Mouse (Mus musculus): ENCODE data around the gene Lrrc4b. TPM values are rescaled to one million over a fixed set of nuclear protein-coding genes. Genes with fewer than 3 reads are reported as not detected.

Gene Lrrc4b
- not detected for polyA plus RNA-seq (2017; shearing (Covaris generic))

DNA sequence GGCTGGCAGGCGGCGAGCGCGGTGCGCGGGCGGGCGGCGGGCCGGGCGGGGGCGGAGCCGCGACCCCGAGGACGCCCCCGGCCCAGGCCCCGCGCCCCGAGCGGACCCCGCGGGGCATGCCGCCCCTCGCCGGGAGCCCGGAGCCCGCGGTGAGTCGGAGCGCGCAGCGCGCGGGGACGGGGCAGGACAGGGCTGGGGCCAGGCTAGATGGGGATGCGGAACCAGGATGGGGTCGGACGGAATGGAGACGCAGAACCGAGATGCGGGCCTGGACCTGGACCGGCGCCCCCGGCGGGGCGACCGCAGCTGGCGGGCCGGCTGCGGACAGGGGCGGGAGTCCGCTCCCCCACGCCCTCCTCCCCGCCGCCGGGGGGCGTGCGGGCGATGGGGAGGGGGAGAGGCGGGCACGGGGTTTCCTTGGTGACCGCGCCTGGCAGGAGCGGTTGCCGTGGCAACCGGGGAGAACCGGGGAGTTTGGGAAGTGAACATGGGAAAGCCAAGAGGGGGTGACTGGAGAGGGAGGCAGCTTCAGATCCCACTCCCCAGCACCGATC is at the start of gene Lrrc4b:
Gene Lrrc4b (plus strand): TSS at position 51 of the 554 bp plus-strand sequence.

DNA sequence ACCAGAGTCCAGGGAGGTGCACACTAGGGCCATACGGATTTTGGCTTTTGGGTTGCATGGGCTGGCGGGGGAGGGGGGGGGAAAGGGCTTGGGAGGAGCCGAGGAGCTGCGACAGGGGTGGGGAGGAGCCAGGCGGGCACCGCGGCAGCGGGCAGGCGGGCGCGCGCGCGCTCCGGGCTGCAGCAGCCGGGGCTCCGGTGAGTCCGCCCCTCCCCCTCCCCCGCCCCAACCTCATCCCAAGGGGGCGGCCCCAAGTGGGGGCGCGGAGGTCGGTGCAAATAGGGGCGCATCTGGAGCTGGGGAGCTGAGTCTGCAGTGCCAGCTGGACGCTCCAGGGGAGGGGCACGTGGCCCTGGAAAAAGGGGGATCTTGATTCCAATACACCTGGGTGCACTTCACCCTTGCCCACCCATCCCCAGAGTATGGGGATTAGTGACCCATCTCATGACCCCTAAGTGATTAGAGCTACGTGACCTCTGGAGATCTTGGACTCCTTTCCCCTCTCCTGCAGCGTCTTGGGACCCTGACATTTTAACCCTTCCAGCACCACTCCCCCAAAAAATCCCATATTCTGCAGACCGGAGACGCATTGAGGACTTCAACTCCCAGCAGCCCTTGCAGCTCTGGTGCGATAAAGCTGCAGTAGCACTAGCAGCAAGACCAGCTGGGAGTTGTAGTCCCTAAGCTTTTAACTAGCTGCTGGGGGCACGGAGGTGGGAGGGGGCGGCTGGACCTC is 44.7 kb upstream of the Lrrc4b start, which contains the start of gene Syt3:
Gene Syt3 (plus strand): TSS at position 123 of the 736 bp plus-strand sequence.

DNA sequence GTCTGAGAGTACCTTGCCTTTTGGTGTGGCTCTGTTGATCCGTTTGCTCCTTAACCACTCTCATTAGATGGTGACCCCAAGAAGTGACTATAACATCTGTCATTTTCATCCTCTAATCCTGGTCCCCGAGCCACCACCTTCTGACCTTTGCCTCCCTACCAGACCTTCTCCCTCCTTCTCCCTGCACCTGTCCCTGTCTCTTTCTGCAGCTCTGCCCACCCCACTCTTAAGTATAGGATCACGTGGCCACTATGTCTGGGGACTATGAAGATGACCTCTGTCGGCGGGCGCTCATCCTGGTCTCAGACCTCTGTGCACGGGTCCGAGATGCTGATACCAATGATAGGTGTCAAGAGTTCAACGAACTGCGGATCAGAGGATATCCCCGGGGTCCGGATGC is 43.1 kb upstream of the Lrrc4b start, which contains the start of gene 1700008O03Rik:
Gene 1700008O03Rik (minus strand): TSS at position 101 of the 400 bp plus-strand sequence.

DNA sequence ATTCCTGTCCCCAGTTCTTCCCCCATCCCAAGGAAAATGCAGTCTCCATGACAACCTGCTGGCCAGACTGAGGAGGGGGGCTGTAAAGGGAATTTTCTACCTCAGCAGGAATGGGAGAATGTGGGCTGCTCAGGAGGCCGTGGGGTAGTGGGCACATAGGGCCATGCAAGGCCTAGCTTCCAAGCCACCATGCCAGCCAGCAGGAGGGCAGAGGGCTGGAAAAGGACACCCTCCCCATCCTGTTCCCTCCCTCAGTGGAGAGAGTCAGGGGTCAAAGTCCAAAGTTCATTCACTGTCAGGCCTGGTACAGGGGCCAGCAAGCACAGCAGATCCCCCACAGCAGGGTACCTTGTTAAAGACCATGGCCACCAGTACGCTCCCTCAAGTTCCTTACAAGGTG is 36.3 kb downstream of the Lrrc4b start, which contains the start of gene Aspdh:
Gene Aspdh (plus strand): TSS at position 281 of the 400 bp plus-strand sequence.

DNA sequence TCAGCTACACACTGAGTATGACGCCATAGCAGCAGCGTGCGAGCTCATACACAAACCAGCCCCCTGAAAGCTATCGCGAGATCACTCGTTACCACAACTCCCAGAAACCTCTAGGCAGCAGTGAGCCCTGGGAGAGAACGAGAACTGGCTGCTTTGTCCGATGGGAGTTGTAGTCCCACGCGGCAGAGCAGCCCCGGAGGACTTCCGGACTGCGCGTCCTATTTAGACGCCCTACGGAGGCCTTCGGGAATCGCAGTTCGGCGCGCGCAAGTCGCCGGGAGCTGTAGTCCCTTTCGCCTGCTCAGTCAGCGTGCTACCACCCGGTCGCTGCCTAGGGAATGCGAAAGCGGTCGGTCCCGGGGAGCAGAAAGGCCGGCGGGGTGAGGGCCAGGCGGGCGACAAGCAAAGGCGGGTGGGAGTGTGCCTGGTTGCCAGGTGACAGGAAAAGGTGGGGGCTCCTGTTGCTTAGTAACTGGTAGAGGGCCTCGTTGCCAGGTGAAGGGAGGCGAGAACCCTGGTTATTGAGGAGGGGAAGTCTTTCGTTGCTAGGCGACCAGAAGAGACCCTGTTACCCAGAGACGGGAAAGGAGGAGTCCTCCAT is 39.1 kb downstream of the Lrrc4b start, which contains the start of gene Josd2:
Gene Josd2 (plus strand): TSS at position 170 of the 601 bp plus-strand sequence.

DNA sequence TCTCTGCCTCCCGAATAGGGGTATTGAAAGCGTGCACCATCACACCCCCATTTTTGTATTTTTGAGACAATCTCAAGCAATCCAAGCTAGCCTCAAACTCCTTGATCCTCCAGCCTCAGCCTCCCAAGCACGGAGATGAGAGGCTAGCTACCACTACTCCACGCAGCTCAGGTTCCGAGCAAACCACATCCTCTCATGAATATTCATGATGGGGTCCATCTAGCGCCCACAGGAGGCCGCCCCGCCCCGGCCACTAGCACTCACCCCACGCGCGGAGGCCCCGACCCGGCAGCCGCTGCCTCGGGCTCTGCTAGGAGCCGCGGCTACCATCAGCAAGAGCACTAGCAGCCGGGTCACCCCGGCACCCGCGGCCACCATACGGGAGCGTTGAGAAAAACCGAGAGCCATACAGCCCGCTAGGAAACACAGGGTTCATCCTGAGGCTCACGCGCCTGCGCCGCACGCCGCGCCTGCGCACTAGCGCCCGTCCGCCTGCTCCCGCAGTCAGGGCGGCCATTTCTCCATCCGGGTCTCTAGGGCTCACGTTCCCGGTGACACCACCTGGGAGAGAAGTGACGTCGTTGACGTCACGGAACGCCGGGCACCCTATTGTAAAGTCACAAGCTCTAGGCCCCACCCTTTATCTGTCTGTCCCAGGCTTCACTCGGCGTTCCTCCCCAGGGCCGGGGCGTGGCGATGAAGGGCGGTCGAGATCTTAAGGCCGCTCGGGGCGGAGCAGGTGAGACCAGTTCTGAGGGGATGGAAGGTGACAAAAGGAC is 67.4 kb downstream of the Lrrc4b start, which contains the start of the genes Emc10 and Fam71e1:
Gene Emc10 (minus strand): TSS at position 538 of the 779 bp plus-strand sequence.
Gene Fam71e1 (plus strand): TSS at position 590 of the 779 bp plus-strand sequence.

Other genes starting within 250 kb of the Lrrc4b start
- not detected for gene Klk1b24, start 240.8 kb upstream of the Lrrc4b start, polyA plus RNA-seq (2017; shearing (Covaris generic))
- gene Klk1b3, start 230.8 kb upstream of the Lrrc4b start, polyA plus RNA-seq (2017; shearing (Covaris generic)), result not detected
- gene Klk1b4, start 221.6 kb upstream of the Lrrc4b start, polyA plus RNA-seq (2017; shearing (Covaris generic)), result not detected
- not detected for gene Klk1b5, start 213.1 kb upstream of the Lrrc4b start, polyA plus RNA-seq (2017; shearing (Covaris generic))
- not detected for gene Klk1, start 203.7 kb upstream of the Lrrc4b start, polyA plus RNA-seq (2017; shearing (Covaris generic))
- gene Gm36864, start 192.8 kb upstream of the Lrrc4b start, polyA plus RNA-seq (2017; shearing (Covaris generic)), result not detected
- 1.4 TPM for gene 1700028J19Rik, start 182.3 kb upstream of the Lrrc4b start, polyA plus RNA-seq (2017; shearing (Covaris generic))
- 201 TPM for gene 2410002F23Rik, start 182.3 kb upstream of the Lrrc4b start, polyA plus RNA-seq (2017; shearing (Covaris generic))
- 0.27 TPM for gene Acp4, start 171.6 kb upstream of the Lrrc4b start, polyA plus RNA-seq (2017; shearing (Covaris generic))
- gene Gm15517, start 167.6 kb upstream of the Lrrc4b start, polyA plus RNA-seq (2017; shearing (Covaris generic)), result not detected
- 0.45 TPM for gene Clec11a, start 122.1 kb upstream of the Lrrc4b start, polyA plus RNA-seq (2017; shearing (Covaris generic))
- gene Shank1, start 118.8 kb upstream of the Lrrc4b start, polyA plus RNA-seq (2017; shearing (Covaris generic)), result 0.26 TPM
- 0.43 TPM for gene Syt3, start 44.9 kb upstream of the Lrrc4b start, polyA plus RNA-seq (2017; shearing (Covaris generic))
- gene 1700008O03Rik, start 43.2 kb upstream of the Lrrc4b start, polyA plus RNA-seq (2017; shearing (Covaris generic)), result 1.3 TPM
- gene Aspdh, start 36.4 kb downstream of the Lrrc4b start, polyA plus RNA-seq (2017; shearing (Covaris generic)), result not detected
- 137 TPM for gene Josd2, start 39.0 kb downstream of the Lrrc4b start, polyA plus RNA-seq (2017; shearing (Covaris generic))
- gene Emc10, start 67.5 kb downstream of the Lrrc4b start, polyA plus RNA-seq (2017; shearing (Covaris generic)), result 187 TPM
- gene Fam71e1, start 67.6 kb downstream of the Lrrc4b start, polyA plus RNA-seq (2017; shearing (Covaris generic)), result 1.1 TPM
- 0.11 TPM for gene Mybpc2, start 95.6 kb downstream of the Lrrc4b start, polyA plus RNA-seq (2017; shearing (Covaris generic))
- 3.6 TPM for gene Spib, start 103.1 kb downstream of the Lrrc4b start, polyA plus RNA-seq (2017; shearing (Covaris generic))
- gene Pold1, start 119.8 kb downstream of the Lrrc4b start, polyA plus RNA-seq (2017; shearing (Covaris generic)), result 81.1 TPM
- 160 TPM for gene Nr1h2, start 124.9 kb downstream of the Lrrc4b start, polyA plus RNA-seq (2017; shearing (Covaris generic))
- 2.7 TPM for gene Napsa, start 143.4 kb downstream of the Lrrc4b start, polyA plus RNA-seq (2017; shearing (Covaris generic))
- not detected for gene Kcnc3, start 161.6 kb downstream of the Lrrc4b start, polyA plus RNA-seq (2017; shearing (Covaris generic))
- gene Myh14, start 241.8 kb downstream of the Lrrc4b start, polyA plus RNA-seq (2017; shearing (Covaris generic)), result not detected